Mouse (Mus musculus) midbrain, embryonic 11.5 days (tissue): ENCODE results near the gene Tmem254c. TPM values are rescaled to one million over a fixed set of nuclear protein-coding genes. Genes with fewer than 3 reads are reported as not detected.

ENCODE experiments used
- polyA plus RNA-seq: library from polyadenylated mRNA; unstranded; fragments of >200 nt; fragmentation: Nextera tagmentation; extraction: Ambion mirVana; gene quantifications from 2 replicates; pipeline ENCODE4 v1.2.1, GENCODE M21; 2014

The Tmem254c gene
- polyA plus RNA-seq, 1 experiment from 2014 or later, result 15.7 TPM

Other genes with a start within 250 kb of the Tmem254c start
- gene Anxa11, start 225.2 kb downstream of the Tmem254c start, polyA plus RNA-seq, result 3.0 and 4.0 TPM in 2 replicates
- gene Plac9a, start 164.3 kb downstream of the Tmem254c start, polyA plus RNA-seq, result not detected in 2 replicates
- 1.5 and 4.0 TPM in 2 replicates for gene Tmem254a, start 139.7 kb downstream of the Tmem254c start, polyA plus RNA-seq
- gene Cphx1, start 129.1 kb downstream of the Tmem254c start, polyA plus RNA-seq, result not detected in 2 replicates
- gene Duxbl1, start 88.8 kb downstream of the Tmem254c start, polyA plus RNA-seq, result 5.7 and 6.5 TPM in 2 replicates
- gene Gm9780, start 24.6 kb downstream of the Tmem254c start, polyA plus RNA-seq, result 1.1 and 3.7 TPM in 2 replicates
- gene Cphx2, start 14.2 kb upstream of the Tmem254c start, polyA plus RNA-seq, result not detected in 2 replicates
- not detected in 2 replicates for gene Cphx3, start 14.9 kb upstream of the Tmem254c start, polyA plus RNA-seq
- gene Duxbl2, start 51.0 kb upstream of the Tmem254c start, polyA plus RNA-seq, result 2.8 TPM in 1 of 2 replicates, not detected in the other
- gene Plac9b, start 115.1 kb upstream of the Tmem254c start, polyA plus RNA-seq, result 0.90 and 2.7 TPM in 2 replicates
- 18.0 and 23.2 TPM in 2 replicates for gene Tmem254b, start 139.7 kb upstream of the Tmem254c start, polyA plus RNA-seq
- gene Duxbl3, start 190.6 kb upstream of the Tmem254c start, polyA plus RNA-seq, result 5.0 and 9.9 TPM in 2 replicates